Mouse (Mus musculus) myocyte (in vitro differentiated cells): ENCODE data around the gene Opa3.

Experiments
- CEBPB ChIP-seq: IDR thresholded peaks from 2 replicates; pipeline ENCODE4 v1.6.1; 2011; ENCODE audit warnings: mild to moderate bottlenecking, moderate library complexity; ENCODE audit not compliant: poor library complexity, insufficient read depth, severe bottlenecking
- E2F4 ChIP-seq: IDR thresholded peaks from one replicate; pipeline ENCODE4 v1.6.1; 2011; ENCODE audit warnings: mild to moderate bottlenecking, control low read depth, moderate library complexity; ENCODE audit not compliant: insufficient read depth
- MAX ChIP-seq: IDR thresholded peaks from one replicate; pipeline ENCODE4 v1.6.1; 2011; ENCODE audit warnings: low read depth, mild to moderate bottlenecking, control low read depth
- MYOD1 ChIP-seq, 3 experiments: IDR thresholded peaks; one replicate each; pipeline ENCODE4 v1.6.1; 2011; ENCODE audit warnings: control low read depth in 2 of 3, low read depth in 2 of 3, mild to moderate bottlenecking in 2 of 3, moderate library complexity in 1 of 3; ENCODE audit not compliant: insufficient read length in 2 of 3, control insufficient read depth in 1 of 3
- MYOG ChIP-seq, 3 experiments: IDR thresholded peaks; one replicate each; pipeline ENCODE4 v1.6.1; 2011; ENCODE audit warnings: control low read depth in 2 of 3, low read depth in 2 of 3, mild to moderate bottlenecking in 2 of 3; ENCODE audit not compliant: insufficient read length in 2 of 3, control insufficient read depth in 1 of 3, insufficient read depth in 1 of 3
- POLR2A ChIP-seq: IDR thresholded peaks from one replicate; pipeline ENCODE4 v1.6.1; 2011; ENCODE audit warnings: low read depth, mild to moderate bottlenecking, control low read depth, moderate library complexity; ENCODE audit not compliant: insufficient read length
- POLR2AphosphoS2 ChIP-seq: IDR thresholded peaks from one replicate; pipeline ENCODE4 v1.6.1; 2011; ENCODE audit warnings: low read depth, control low read depth; ENCODE audit not compliant: insufficient read length
- REST ChIP-seq: IDR thresholded peaks from one replicate; pipeline ENCODE4 v1.6.1; 2011; ENCODE audit warnings: mild to moderate bottlenecking, control low read depth, moderate library complexity; ENCODE audit not compliant: insufficient read depth, insufficient read length
- SRF ChIP-seq: IDR thresholded peaks from one replicate; pipeline ENCODE4 v1.6.1; 2011; ENCODE audit warnings: low read depth; ENCODE audit not compliant: control insufficient read depth, insufficient read length
- TCF12 ChIP-seq: IDR thresholded peaks from one replicate; pipeline ENCODE4 v1.6.1; 2011; ENCODE audit warnings: mild to moderate bottlenecking, control low read depth; ENCODE audit not compliant: poor library complexity, insufficient read depth, severe bottlenecking
- USF1 ChIP-seq: IDR thresholded peaks from one replicate; pipeline ENCODE4 v1.6.1; 2011; ENCODE audit warnings: low read depth, mild to moderate bottlenecking, control low read depth, moderate library complexity

GRCm38 (mm10) chr7:19267051-19267450, 38.9 kb downstream of the Opa3 start:
- no peak for TF ChIP-seq POLR2A
- no peak for TF ChIP-seq TCF12
- no peak for TF ChIP-seq E2F4
- TF ChIP-seq MYOD1 (IDR thresholded peaks at IDR 0.05; ENCODE audit: control insufficient read depth in 1 of 3, insufficient read length in 2 of 3, low read depth in 2 of 3) = no peak
- TF ChIP-seq MAX = no peak
- TF ChIP-seq USF1 = no peak
- TF ChIP-seq MYOG (IDR thresholded peaks at IDR 0.05; ENCODE audit: control insufficient read depth in 1 of 3, insufficient read depth in 1 of 3, insufficient read length in 2 of 3, low read depth in 2 of 3) = no peak
- TF ChIP-seq POLR2AphosphoS2 = peak; percentile 37
- no peak for TF ChIP-seq CEBPB
- no peak for TF ChIP-seq SRF
- TF ChIP-seq REST = no peak
